Mouse (Mus musculus): ENCODE measurements at regions not wholly inside any gene's neighbourhood (a gene's known extent, or its start where the extent isn't known, plus 50 kb on each side); places are given as distances from the start of the nearest gene placed in this dataset.

- no peak for DNase-seq
Measured at GRCm38 (mm10) chr3:9957870-9958269, 130.0 kb upstream of the Gm9833 start.

- DNase-seq: no peak
Measured at GRCm38 (mm10) chr3:9959716-9960661, 127.9 kb upstream of the Gm9833 start.

- DNase-seq: no peak
Measured at GRCm38 (mm10) chr3:9960696-9961095, 127.2 kb upstream of the Gm9833 start.
